Mouse (Mus musculus): ENCODE data around the gene Ddx51.

The Ddx51 gene

DNA sequence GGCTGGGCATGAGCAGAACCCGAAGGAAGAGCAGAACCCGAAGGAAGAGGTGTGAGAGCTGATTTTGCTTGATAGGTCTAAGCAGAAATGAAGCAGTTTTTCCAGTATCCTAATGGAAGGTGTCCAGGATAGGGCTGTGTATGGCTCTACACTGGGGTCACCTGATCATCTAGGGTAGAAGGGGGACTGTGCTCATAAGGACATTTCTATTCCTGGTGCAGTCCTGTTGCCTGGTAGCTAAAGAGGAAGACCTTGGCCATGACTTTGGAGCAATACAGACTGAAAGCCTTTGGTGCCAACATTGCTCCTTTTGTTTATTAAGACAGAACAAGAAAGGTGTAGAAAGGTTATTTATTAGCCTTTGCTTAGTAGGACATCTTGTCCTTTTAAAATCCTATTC lies 10.8 kb downstream of the Ddx51 start:
- DNase-seq = no peak

DNA sequence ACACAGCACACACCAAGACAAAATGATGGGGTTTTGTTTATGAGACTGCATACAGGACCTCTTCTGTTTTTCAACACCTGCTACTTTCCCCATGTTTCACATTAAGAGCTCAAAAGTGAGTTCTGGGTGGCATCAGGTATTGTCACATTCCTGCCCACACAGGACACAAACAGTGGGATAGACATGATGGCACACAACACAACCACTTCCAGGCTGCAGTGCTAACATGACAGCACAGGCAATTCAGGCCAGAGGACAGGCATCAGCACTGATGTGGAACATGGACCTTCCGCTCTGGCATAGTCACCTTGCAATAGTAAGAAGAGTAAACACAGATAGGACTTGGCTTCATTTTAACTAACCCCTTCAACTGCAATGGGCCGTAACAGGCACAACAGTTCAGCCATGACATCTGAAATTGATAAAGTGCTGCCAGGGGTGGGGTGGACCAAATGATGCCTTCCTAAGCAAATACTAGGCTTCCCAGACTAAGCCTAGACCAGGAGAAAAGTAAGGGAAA lies 11.6 kb downstream of the Ddx51 start:
- no peak for DNase-seq

DNA sequence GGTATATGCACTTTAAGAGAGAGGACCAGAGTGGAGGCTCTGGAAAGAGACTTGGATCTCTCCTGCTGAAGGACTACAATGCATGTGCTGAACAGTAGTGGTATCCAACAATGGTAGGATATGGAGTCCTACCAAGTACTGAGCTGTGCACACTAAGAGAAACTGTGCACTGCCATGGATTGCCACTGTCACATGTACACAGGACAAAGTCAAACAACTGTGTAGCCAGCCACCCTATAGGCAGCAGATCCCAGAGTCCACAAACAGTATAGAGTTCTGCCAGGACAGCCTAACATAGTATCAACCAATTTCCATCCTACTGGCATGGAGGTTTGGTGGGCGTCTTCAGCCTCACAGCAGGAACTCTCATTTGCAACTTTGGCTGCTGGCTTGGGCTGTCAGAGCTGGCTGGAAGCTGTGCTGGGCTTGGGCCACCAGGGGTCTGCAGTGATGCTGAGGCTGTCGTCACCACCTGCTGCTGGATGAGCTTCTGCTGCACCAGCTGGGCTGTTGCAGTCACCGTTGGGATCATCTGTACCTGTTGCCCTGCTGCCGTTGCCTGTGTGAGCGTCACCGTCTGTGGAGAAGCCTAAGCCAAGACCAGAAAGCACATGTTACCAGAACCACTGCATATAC lies 12.4 kb downstream of the Ddx51 start:
- DNase-seq = no peak

DNA sequence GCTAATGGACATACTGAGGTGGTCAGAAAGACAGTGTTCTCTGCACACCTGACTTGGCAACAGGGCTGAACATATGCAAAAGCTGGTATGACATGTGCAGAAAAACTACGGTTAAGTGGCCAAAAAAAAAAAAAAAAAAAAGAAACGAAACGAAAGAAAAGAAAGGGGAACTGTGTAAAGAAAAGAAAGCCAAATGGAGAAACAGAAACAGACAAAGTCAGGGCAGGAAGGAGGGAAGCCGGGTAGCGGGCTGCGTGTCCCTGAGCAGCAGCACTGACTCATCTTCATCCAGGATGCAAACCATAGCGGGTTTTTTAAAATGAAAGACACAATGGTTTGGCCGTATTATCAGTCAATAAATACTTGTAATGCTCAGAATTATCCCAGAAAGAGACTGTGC lies 28.8 kb downstream of the Ddx51 start:
- no peak for DNase-seq

DNA sequence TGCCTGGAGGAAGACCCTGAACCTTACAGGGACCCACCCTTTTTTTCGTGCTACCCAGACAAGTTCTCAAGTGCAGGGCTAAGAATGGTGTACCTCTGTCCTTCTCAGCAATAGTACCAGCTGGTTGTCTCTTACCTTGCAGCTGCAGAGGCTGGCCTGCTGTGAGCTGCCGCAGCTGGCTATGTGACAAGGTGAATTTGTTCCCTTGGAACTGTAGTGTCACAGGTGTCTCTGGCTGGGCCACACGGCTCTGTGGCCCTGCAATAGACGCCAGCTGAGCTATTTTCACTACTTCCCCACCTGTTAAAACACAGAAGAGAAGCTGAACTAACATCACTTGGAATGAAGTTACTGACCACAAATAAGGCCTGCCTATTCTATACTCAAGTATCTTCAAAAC lies 45.4 kb downstream of the Ddx51 start:
- DNase-seq = no peak

DNA sequence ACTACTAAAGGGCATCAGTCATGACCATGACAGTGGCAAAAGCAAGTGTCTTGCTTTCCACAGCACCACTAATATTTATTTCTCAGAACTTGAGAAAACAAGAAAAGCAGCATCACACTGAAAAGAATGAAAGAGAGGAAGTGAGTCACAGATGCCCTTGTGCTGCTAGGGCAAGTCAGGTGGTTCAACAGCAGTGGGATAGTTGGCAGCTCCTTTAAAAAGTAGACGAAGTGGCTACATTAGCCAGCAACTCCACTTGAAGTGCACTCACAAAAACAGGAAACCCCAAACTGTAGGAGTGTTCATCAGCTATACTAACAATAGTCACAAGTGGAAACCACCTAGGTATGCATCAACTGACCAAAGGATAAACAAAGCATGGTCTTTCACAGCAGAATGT lies 50.8 kb downstream of the Ddx51 start:
- no peak for DNase-seq

DNA sequence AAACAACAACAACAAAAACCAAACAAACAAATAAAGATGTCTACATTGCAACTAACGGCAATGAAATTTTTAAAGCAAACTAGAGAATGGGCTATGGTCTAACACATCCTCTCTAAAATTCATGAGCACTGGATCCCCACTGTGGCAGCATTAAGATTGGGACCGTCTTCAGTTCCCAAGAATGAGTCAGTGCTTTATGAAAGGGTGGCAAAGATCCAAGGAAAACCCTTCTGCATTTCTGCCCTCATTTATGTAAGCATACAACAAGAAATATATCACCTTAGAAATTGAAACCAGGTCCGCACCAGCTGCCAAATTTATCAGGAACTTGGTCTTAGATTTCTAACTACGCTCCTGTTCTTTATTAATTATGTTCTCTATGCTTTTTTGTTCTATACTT lies 56.0 kb downstream of the Ddx51 start:
- DNase-seq = no peak

All from thymus, postnatal 4 days (tissue).